Mouse (Mus musculus) stomach, postnatal 0 days (tissue): ENCODE measurements around the gene Nob1.

Experiments used
- CTCF ChIP-seq: IDR thresholded peaks from 2 replicates; pipeline ENCODE4 v1.5.1; 2016; ENCODE audit warnings: antibody characterized with exemption, low read depth, mild to moderate bottlenecking, moderate library complexity
- EP300 ChIP-seq: optimal IDR thresholded peaks from 2 replicates; pipeline ENCODE3; 2016; ENCODE audit warnings: antibody characterized with exemption

DNA sequence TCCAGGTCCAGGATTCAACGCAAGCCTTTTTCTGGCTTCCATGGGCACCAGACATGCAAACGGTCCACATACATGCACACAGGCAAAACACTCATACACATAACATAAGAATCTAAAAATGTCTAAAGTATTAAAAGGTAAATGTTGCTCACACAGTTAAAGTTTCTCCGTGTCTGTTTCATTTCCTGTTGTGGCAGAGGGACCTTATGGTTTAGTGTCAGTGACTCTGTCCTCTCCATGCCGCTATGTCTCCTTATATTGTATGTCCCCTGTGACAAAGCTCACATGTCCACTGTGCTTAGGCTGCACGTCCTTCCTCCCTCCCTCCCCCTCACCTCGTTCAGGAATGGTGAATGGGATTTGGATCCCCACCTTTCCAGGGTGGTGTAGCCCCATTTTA lies 24.8 kb upstream of the Nob1 start:
- TF ChIP-seq CTCF = no peak
- TF ChIP-seq EP300 = no peak
